Mouse (Mus musculus) liver, embryonic 11.5 days (tissue): ENCODE data around the gene Exosc7. TPM values are rescaled to one million over a fixed set of nuclear protein-coding genes. Genes with fewer than 3 reads are reported as not detected.

ENCODE experiments used
- ATAC-seq: fragments of 200-750 bp; cut with Nextera tagmentation; replicated peaks from 2 replicates; pipeline ENCODE4 v1.8.0; 2017; ENCODE audit warnings: moderate number of reproducible peaks, mild to moderate bottlenecking, moderate TSS enrichment, moderate library complexity; ENCODE audit not compliant: low FRiP score
- DNase-seq: peaks from one replicate; pipeline ENCODE4 v3.0.0-alpha.2; 2017; ENCODE audit warnings: low spot score
- H3K27ac ChIP-seq: fragments of 300-500 bp; sonication (generic); 2 replicates; pipeline ENCODE4 v1.5.1; 2014; ENCODE audit warnings: mild to moderate bottlenecking, low read depth, low read length, control low read depth
- H3K27me3 ChIP-seq: fragments of 300-500 bp; sonication (generic); replicated peaks from 2 replicates; pipeline ENCODE4 v1.6.1; 2014; ENCODE audit warnings: low read length, mixed read lengths; ENCODE audit not compliant: control insufficient read depth, insufficient read depth
- H3K36me3 ChIP-seq: fragments of 300-500 bp; sonication (generic); 2 replicates; pipeline ENCODE4 v1.6.1; 2014; ENCODE audit warnings: mild to moderate bottlenecking, low read length, moderate library complexity, mixed read lengths; ENCODE audit not compliant: control insufficient read depth, insufficient read depth
- H3K4me1 ChIP-seq: fragments of 300-500 bp; sonication (generic); replicated peaks from 2 replicates; pipeline ENCODE4 v1.6.1; 2014; ENCODE audit warnings: low read length, mixed read lengths; ENCODE audit not compliant: control insufficient read depth, insufficient read depth
- H3K4me2 ChIP-seq: fragments of 300-500 bp; sonication (generic); 2 replicates; pipeline ENCODE4 v1.6.1; 2014; ENCODE audit warnings: mild to moderate bottlenecking, control low read depth, moderate library complexity
- H3K4me3 ChIP-seq: fragments of 300-500 bp; sonication (generic); 2 replicates; pipeline ENCODE4 v1.5.1; 2014; ENCODE audit warnings: low read depth, low read length, control low read depth
- H3K9ac ChIP-seq: fragments of 300-500 bp; sonication (generic); 2 replicates; pipeline ENCODE4 v1.6.1; 2014; ENCODE audit warnings: low read depth, low read length, control low read depth
- H3K9me3 ChIP-seq: fragments of 300-500 bp; sonication (generic); 2 replicates; pipeline ENCODE4 v1.6.1; 2016; ENCODE audit warnings: low read length, inconsistent platforms, mixed read lengths; ENCODE audit not compliant: control insufficient read depth
- WGBS: fragments of 180-500 bp; shearing (Covaris S2); extraction: QIAGEN DNeasy Blood & Tissue Kit; methylation state at CpG from one replicate; pipeline ENCODE4 v1.1.7; 2014; 5-methylcytosine and 5-hydroxymethylcytosine counted together
- polyA plus RNA-seq: library from polyadenylated mRNA; unstranded; fragments of >200 nt; fragmentation: Nextera tagmentation; extraction: Ambion mirVana; gene quantifications from 2 replicates; pipeline ENCODE4 v1.2.1, GENCODE M21; 2014

Exosc7 gene
- 191 and 193 TPM in 2 replicates for polyA plus RNA-seq

- Histone ChIP-seq H3K4me3 (peak within 1 kb of the TSS; percentile 78), H3K27ac (peak within 1 kb of the TSS; percentile 69), H3K36me3 (peaks cover 8% of the 10 kb centered on the region), H3K4me1 (peaks cover 15% of the 10 kb centered on the region), H3K4me2 (peak within 1 kb of the TSS; percentile 89), H3K9me3 (no peaks in the 10 kb centered on the region), H3K27me3 (no peaks in the 10 kb centered on the region), H3K9ac (peak within 1 kb of the TSS; percentile 72)
- peak; percentile 91 for ATAC-seq
- WGBS: under 1% methylated on average over 79 of the region's 79 CpGs
- DNase-seq: peak; percentile 91
Observed at GRCm38 (mm10) chr9:123112805-123113521, at the start of gene Exosc7, which contains the start of gene Zdhhc3. Gene Exosc7 (plus strand): TSS chr9:123113215. Gene Zdhhc3 (minus strand): TSS chr9:123113205.

- 81% methylated on average over 5 of the region's 5 CpGs for WGBS
- H3K4me3 ChIP-seq: no peak overlapping the region
- 0 out of 2 replicates have a peak, but pooled peaks cover 2% of the 10 kb centered on the region for H3K4me1 ChIP-seq
- no peak overlapping the region for H3K4me2 ChIP-seq
- no peak overlapping the region for H3K27ac ChIP-seq
- H3K9ac ChIP-seq: no peak overlapping the region
- DNase-seq: no peak
- ATAC-seq: peak; percentile 79
- H3K36me3 ChIP-seq: peaks cover 26% of the 10 kb centered on the region
- H3K27me3 ChIP-seq: no peaks in the 10 kb centered on the region
- H3K9me3 ChIP-seq: no peaks in the 10 kb centered on the region
Observed at GRCm38 (mm10) chr9:123079149-123079548, 33.9 kb upstream of the Exosc7 start.

- no peak overlapping the region for H3K4me2 ChIP-seq
- DNase-seq (no peak), ATAC-seq (no peak)
- H3K4me3 ChIP-seq: no peak overlapping the region
- H3K4me1 ChIP-seq: 0 out of 2 replicates have a peak, but pooled peaks cover 2% of the 10 kb centered on the region
- H3K9me3 ChIP-seq: no peaks in the 10 kb centered on the region
- no peak overlapping the region for H3K27ac ChIP-seq
- H3K9ac ChIP-seq: no peak overlapping the region
- peaks cover 30% of the 10 kb centered on the region for H3K36me3 ChIP-seq
- no peaks in the 10 kb centered on the region for H3K27me3 ChIP-seq
- 87% methylated on average over 7 of the region's 7 CpGs for WGBS
Observed at GRCm38 (mm10) chr9:123080355-123080754, 32.7 kb upstream of the Exosc7 start.

GRCm38 (mm10) chr9:123080796-123081195, 32.2 kb upstream of the Exosc7 start:
- ATAC-seq: no peak
- Histone ChIP-seq H3K4me3 (no peak overlapping the region), H3K27ac (no peak overlapping the region), H3K36me3 (peaks cover 34% of the 10 kb centered on the region), H3K9ac (no peak overlapping the region), H3K4me2 (no peak overlapping the region), H3K9me3 (no peaks in the 10 kb centered on the region), H3K27me3 (no peaks in the 10 kb centered on the region), H3K4me1 (0 out of 2 replicates have a peak, but pooled peaks cover 2% of the 10 kb centered on the region)
- WGBS: 90% methylated on average over 1 of the region's 1 CpGs
- no peak for DNase-seq

GRCm38 (mm10) chr9:123085373-123085772, 27.6 kb upstream of the Exosc7 start:
- no peak overlapping the region for H3K4me2 ChIP-seq
- ATAC-seq (no peak), DNase-seq (no peak)
- H3K36me3 ChIP-seq: peaks cover 38% of the 10 kb centered on the region
- H3K27ac ChIP-seq: no peak overlapping the region
- no peaks in the 10 kb centered on the region for H3K9me3 ChIP-seq
- H3K27me3 ChIP-seq: no peaks in the 10 kb centered on the region
- no peaks in the 10 kb centered on the region for H3K4me1 ChIP-seq
- H3K4me3 ChIP-seq: no peak overlapping the region
- H3K9ac ChIP-seq: no peak overlapping the region
- 82% methylated on average over 1 of the region's 1 CpGs for WGBS

GRCm38 (mm10) chr9:123087558-123087957, 25.5 kb upstream of the Exosc7 start:
- peaks cover 28% of the 10 kb centered on the region for H3K36me3 ChIP-seq
- no peaks in the 10 kb centered on the region for H3K9me3 ChIP-seq
- no peak for DNase-seq
- H3K9ac ChIP-seq: no peak overlapping the region
- no peak overlapping the region for H3K4me2 ChIP-seq
- no peaks in the 10 kb centered on the region for H3K27me3 ChIP-seq
- 0 out of 2 replicates have a peak, but pooled peaks have one; percentile 16 for ATAC-seq
- H3K4me3 ChIP-seq: no peak overlapping the region
- H3K4me1 ChIP-seq: no peaks in the 10 kb centered on the region
- 40% methylated on average over 3 of the region's 3 CpGs for WGBS
- no peak overlapping the region for H3K27ac ChIP-seq

GRCm38 (mm10) chr9:123090844-123091243, 22.2 kb upstream of the Exosc7 start:
- Histone ChIP-seq H3K4me1 (no peaks in the 10 kb centered on the region), H3K9ac (no peak overlapping the region), H3K36me3 (peaks cover 25% of the 10 kb centered on the region), H3K9me3 (no peaks in the 10 kb centered on the region), H3K4me2 (no peak overlapping the region), H3K27ac (no peak overlapping the region), H3K27me3 (no peaks in the 10 kb centered on the region), H3K4me3 (no peak overlapping the region)
- WGBS: 82% methylated on average over 4 of the region's 4 CpGs
- no peak for ATAC-seq
- DNase-seq: no peak

- ATAC-seq (peak; percentile 77), DNase-seq (no peak)
- no peaks in the 10 kb centered on the region for H3K4me1 ChIP-seq
- WGBS: 89% methylated on average over 16 of the region's 16 CpGs
- H3K27me3 ChIP-seq: no peaks in the 10 kb centered on the region
- peaks cover 29% of the 10 kb centered on the region; the same call in 1 of the 2 replicates for H3K36me3 ChIP-seq
- no peak overlapping the region for H3K4me2 ChIP-seq
- no peak overlapping the region for H3K27ac ChIP-seq
- H3K9me3 ChIP-seq: no peaks in the 10 kb centered on the region
- H3K9ac ChIP-seq: no peak overlapping the region
- H3K4me3 ChIP-seq: no peak overlapping the region
Observed at GRCm38 (mm10) chr9:123099631-123100455, 13.2 kb upstream of the Exosc7 start.
